Mouse (Mus musculus): ENCODE results near the gene Defb21. TPM values are rescaled to one million over a fixed set of nuclear protein-coding genes. Genes with fewer than 3 reads are reported as not detected.
A peak's percentile ranks its signal among the peaks of the same experiment; 100 is the strongest.

Defb21 gene
- polyA plus RNA-seq, 1 experiment from 2014 or later = not detected

GRCm38 (mm10) chr2:152604057-152604456 lies 31.5 kb downstream of the Defb21 start, which contains the start of gene Defb36:
Gene Defb36, plus strand, starts transcription at chr2:152604327.
- peak; percentile 16 for DNase-seq (ENCODE audit: low spot score)

GRCm38 (mm10) chr2:152607746-152608145 lies 35.2 kb downstream of the Defb21 start:
- DNase-seq (ENCODE audit: low spot score) = no peak

GRCm38 (mm10) chr2:152608719-152609118 lies 36.2 kb downstream of the Defb21 start:
- no peak for DNase-seq (ENCODE audit: low spot score)

- DNase-seq (ENCODE audit: low spot score) = no peak
These were observed 39.6 kb downstream of the Defb21 start for GRCm38 (mm10) chr2:152612193-152612592.

- DNase-seq (ENCODE audit: low spot score) = peak; percentile 76
These were observed 43.0 kb downstream of the Defb21 start for GRCm38 (mm10) chr2:152615563-152615962.

GRCm38 (mm10) chr2:152616470-152616869 lies 43.9 kb downstream of the Defb21 start:
- DNase-seq (ENCODE audit: low spot score) = no peak

- DNase-seq (ENCODE audit: low spot score) = peak; percentile 41
These were observed 44.8 kb downstream of the Defb21 start for GRCm38 (mm10) chr2:152617374-152617773.

- DNase-seq (ENCODE audit: low spot score) = no peak
These were observed 48.0 kb downstream of the Defb21 start for GRCm38 (mm10) chr2:152620367-152621134.

- no peak for DNase-seq (ENCODE audit: low spot score)
These were observed 49.6 kb downstream of the Defb21 start for GRCm38 (mm10) chr2:152622151-152622550.

GRCm38 (mm10) chr2:152622953-152623352 lies 50.4 kb downstream of the Defb21 start, which contains the start of gene Defb25:
Gene Defb25, minus strand, starts transcription at chr2:152623053.
- DNase-seq (ENCODE audit: low spot score) = no peak

Other genes with a start within 250 kb of the Defb21 start
- gene Rbck1, start 240.1 kb upstream of the Defb21 start, polyA plus RNA-seq (2015; fragmentation: Nextera tagmentation; extraction: Ambion mirVana) = 131 and 138 TPM in 2 replicates
- gene Trib3, start 228.7 kb upstream of the Defb21 start, polyA plus RNA-seq (2015; fragmentation: Nextera tagmentation; extraction: Ambion mirVana) = 1.4 and 1.6 TPM in 2 replicates
- not detected in 2 replicates for gene Nrsn2, start 196.1 kb upstream of the Defb21 start, polyA plus RNA-seq (2015; fragmentation: Nextera tagmentation; extraction: Ambion mirVana)
- gene Sox12, start 174.7 kb upstream of the Defb21 start, polyA plus RNA-seq (2015; fragmentation: Nextera tagmentation; extraction: Ambion mirVana) = 0.91 and 1.2 TPM in 2 replicates
- gene Zcchc3, start 157.7 kb upstream of the Defb21 start, polyA plus RNA-seq (2015; fragmentation: Nextera tagmentation; extraction: Ambion mirVana) = 7.2 and 7.4 TPM in 2 replicates
- gene 6820408C15Rik, start 157.2 kb upstream of the Defb21 start, polyA plus RNA-seq (2015; fragmentation: Nextera tagmentation; extraction: Ambion mirVana) = 0.51 and 0.64 TPM in 2 replicates
- gene Defb23, start 108.1 kb upstream of the Defb21 start, polyA plus RNA-seq (2015; fragmentation: Nextera tagmentation; extraction: Ambion mirVana) = 0.23 and 0.28 TPM in 2 replicates
- gene Defb20, start 95.7 kb upstream of the Defb21 start, polyA plus RNA-seq (2015; fragmentation: Nextera tagmentation; extraction: Ambion mirVana) = not detected in 2 replicates
- not detected in 2 replicates for gene Defb22, start 82.6 kb upstream of the Defb21 start, polyA plus RNA-seq (2015; fragmentation: Nextera tagmentation; extraction: Ambion mirVana)
- 0.24 TPM in 1 of 2 replicates, not detected in the other for gene Defb26, start 61.1 kb upstream of the Defb21 start, polyA plus RNA-seq (2015; fragmentation: Nextera tagmentation; extraction: Ambion mirVana)
- not detected in 2 replicates for gene Defb28, start 54.5 kb upstream of the Defb21 start, polyA plus RNA-seq (2015; fragmentation: Nextera tagmentation; extraction: Ambion mirVana)
- gene Defb29, start 32.6 kb upstream of the Defb21 start, polyA plus RNA-seq (2015; fragmentation: Nextera tagmentation; extraction: Ambion mirVana) = not detected in 2 replicates
- gene Gm17416, start 3.4 kb upstream of the Defb21 start, polyA plus RNA-seq (2015; fragmentation: Nextera tagmentation; extraction: Ambion mirVana) = 3.0 TPM in 1 of 2 replicates, not detected in the other
- 1.3 and 2.2 TPM in 2 replicates for gene Defb19, start 7.6 kb downstream of the Defb21 start, polyA plus RNA-seq (2015; fragmentation: Nextera tagmentation; extraction: Ambion mirVana)
- gene Defb45, start 26.7 kb downstream of the Defb21 start, polyA plus RNA-seq (2015; fragmentation: Nextera tagmentation; extraction: Ambion mirVana) = 0.53 TPM in 1 of 2 replicates, not detected in the other
- not detected in 2 replicates for gene Defb36, start 31.6 kb downstream of the Defb21 start, polyA plus RNA-seq (2015; fragmentation: Nextera tagmentation; extraction: Ambion mirVana)
- gene Defb25, start 50.3 kb downstream of the Defb21 start, polyA plus RNA-seq (2015; fragmentation: Nextera tagmentation; extraction: Ambion mirVana) = 1.6 and 2.1 TPM in 2 replicates
- gene Rem1, start 54.2 kb downstream of the Defb21 start, polyA plus RNA-seq (2015; fragmentation: Nextera tagmentation; extraction: Ambion mirVana) = 2.2 and 3.2 TPM in 2 replicates
- gene H13, start 96.7 kb downstream of the Defb21 start, polyA plus RNA-seq (2015; fragmentation: Nextera tagmentation; extraction: Ambion mirVana) = 196 and 200 TPM in 2 replicates
- 15.6 and 17.2 TPM in 2 replicates for gene Mcts2, start 114.3 kb downstream of the Defb21 start, polyA plus RNA-seq (2015; fragmentation: Nextera tagmentation; extraction: Ambion mirVana)
- 22.9 and 23.9 TPM in 2 replicates for gene Id1, start 163.5 kb downstream of the Defb21 start, polyA plus RNA-seq (2015; fragmentation: Nextera tagmentation; extraction: Ambion mirVana)
- 5.6 and 6.5 TPM in 2 replicates for gene Cox4i2, start 181.4 kb downstream of the Defb21 start, polyA plus RNA-seq (2015; fragmentation: Nextera tagmentation; extraction: Ambion mirVana)

All from thymus, postnatal 0 days (tissue).